Mouse (Mus musculus): ENCODE measurements at regions not wholly inside any gene's neighbourhood (a gene's known extent, or its start where the extent isn't known, plus 50 kb on each side); places are given as distances from the start of the nearest gene placed in this dataset.

GRCm38 (mm10) chr3:103496083-103496482, 78.9 kb upstream of the Syt6 start:
- no peak for TF ChIP-seq CTCF (IDR thresholded peaks at IDR 0.05)
- no peak for TF ChIP-seq EP300 (IDR thresholded peaks at IDR 0.05; ENCODE audit: insufficient read depth, low read depth, low read length)
